Mouse (Mus musculus) bone marrow, adult 2 months (tissue): ENCODE measurements around the gene Lamc1.

Source experiments
- CTCF ChIP-seq: fragments of 200-500 bp; IDR thresholded peaks from 2 replicates; pipeline ENCODE4 v1.5.1; 2011; ENCODE audit warnings: low read length, control low read depth; ENCODE audit not compliant: control insufficient read depth, insufficient read depth
- POLR2A ChIP-seq: fragments of 200-500 bp; IDR thresholded peaks from 2 replicates; pipeline ENCODE4 v1.6.1; 2011; ENCODE audit warnings: low read depth, mild to moderate bottlenecking, control low read depth, low read length, borderline replicate concordance; ENCODE audit not compliant: control insufficient read depth

DNA sequence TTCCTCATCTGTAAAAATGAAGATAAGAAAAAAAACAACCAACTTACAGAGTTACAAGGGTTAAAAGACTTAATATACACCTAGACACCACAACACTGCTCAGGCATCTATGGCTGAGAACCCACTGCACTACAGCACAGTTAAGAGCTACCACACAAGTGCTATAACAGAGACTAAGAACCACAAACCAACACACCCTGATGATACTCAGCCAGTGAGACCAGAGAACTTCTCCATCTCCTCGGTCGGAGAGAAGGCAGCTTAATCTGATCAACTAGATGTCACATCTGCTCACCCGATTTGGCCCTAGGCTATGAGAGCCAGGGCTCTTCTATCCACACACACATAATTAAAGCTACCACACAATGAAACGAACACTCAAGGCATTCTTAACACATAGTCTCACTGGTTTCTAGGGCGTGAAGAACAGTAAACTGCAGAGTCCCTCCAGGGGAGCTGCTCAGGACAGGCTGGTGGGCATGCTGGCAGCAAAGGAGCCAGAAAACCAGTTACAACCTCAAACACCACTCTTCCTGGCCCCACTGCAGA, 72.8 kb downstream of the Lamc1 start:
- TF ChIP-seq CTCF (no peak), POLR2A (no peak)
